Mouse (Mus musculus): Measurements from ENCODE around the gene Cntfr.

The Cntfr gene

DNA sequence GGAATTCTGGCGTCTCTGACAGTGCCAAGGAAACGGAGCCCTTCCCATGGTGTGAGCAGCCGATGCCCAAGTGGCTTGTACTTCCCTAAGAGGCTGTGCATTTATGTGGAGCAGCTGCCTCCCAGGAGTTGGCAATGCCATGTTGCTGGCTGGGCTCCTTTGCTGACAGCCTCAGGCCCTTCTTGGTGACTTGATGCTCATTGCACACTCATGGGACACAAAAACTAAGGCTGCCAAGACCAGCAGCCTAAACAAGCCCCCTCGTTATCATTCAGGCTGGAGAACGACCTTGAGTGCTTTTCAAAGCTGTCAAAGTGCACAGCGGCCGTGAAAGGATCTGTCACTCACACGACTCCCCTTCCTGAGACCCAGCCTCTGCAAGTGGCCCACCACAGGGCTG lies 84.7 kb downstream of the Cntfr start:
- DNase-seq (ENCODE audit: low read depth, low spot score): no peak

DNA sequence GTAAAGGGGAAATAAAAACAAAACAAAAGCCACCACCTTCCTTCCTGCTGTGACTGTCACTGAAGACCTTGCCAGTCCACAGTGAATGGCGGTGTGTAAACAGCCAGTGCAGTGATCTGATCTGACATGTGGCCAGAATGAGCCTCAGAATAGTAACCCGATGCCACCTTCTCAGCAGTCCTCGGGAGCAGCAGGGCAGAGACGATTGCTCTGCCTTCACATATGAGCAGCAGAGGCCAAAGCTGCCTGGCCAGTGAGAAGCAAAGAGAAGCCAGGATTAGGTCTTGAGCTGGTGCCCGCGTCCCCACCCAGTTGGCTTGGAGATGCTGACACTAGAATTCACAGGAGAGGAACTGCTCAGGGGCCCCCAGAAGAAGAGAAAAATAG lies 86.3 kb downstream of the Cntfr start:
- no peak for DNase-seq (ENCODE audit: low read depth, low spot score)

- DNase-seq (ENCODE audit: low read depth, low spot score): no peak
Observed at GRCm38 (mm10) chr4:41609681-41610593, 87.0 kb downstream of the Cntfr start.
